Mouse (Mus musculus): Measurements from ENCODE around the gene Olfr1254. TPM values are rescaled to one million over a fixed set of nuclear protein-coding genes. Genes with fewer than 3 reads are reported as not detected.

Gene Olfr1254
- not detected for total RNA-seq (2021)

DNA sequence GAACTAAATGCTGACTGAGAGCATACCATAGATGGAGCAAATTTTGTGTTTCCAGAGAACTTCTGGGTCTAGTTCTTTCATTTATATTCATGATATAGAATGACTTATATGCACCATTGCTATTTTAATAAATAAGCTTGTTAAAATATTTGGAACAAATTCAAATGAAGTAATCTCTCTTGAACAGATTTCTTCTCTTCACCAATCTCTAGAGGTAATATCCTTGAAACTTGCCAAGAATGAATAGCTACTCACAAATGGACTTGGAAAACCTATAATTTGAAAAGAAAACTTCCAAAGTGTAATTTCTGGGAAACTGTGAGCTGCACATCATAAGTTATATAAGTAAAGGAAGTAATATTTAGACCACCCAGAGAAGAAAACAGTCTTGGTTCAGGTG, at the start of gene Olfr1254:
Gene Olfr1254 (minus strand): TSS at position 101 of the 400 bp plus-strand sequence.
- no peak for DNase-seq (ENCODE audit: low spot score in 2 of 2)
- intact Hi-C loops (cut with DNase I): no loop called here

DNA sequence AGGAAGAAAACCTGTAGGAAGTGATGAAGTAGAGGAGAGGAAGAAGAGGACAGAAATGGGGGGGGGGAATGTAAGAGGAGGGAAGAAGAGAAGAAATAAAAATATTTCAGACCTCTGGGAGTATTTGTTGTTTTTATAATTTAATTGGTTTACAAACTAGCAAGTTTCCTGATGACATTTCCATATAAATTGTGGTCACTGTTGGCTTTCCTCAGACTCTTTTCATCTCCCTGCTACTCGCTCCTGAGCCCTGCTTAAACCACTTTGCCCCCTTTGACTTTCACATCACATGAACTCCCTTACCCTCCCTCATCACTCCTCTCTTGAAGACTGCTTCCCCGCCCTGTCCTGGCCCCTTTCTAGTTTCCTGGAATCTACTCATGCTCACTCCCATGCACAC, 48.0 kb upstream of the Olfr1254 start, which contains the start of gene Olfr1256:
Gene Olfr1256 (minus strand): TSS at position 101 of the 400 bp plus-strand sequence.
- no peak for DNase-seq (ENCODE audit: low spot score in 2 of 2)
- intact Hi-C loops (cut with DNase I): no loop called here

- intact Hi-C loops (cut with DNase I): no loop called here
- no peak for DNase-seq (ENCODE audit: low spot score in 2 of 2)
Measured at GRCm38 (mm10) chr2:89820216-89820615, 26.8 kb upstream of the Olfr1254 start.

- intact Hi-C loops (cut with DNase I): no loop called here
- DNase-seq (ENCODE audit: low spot score in 2 of 2): no peak
Measured at GRCm38 (mm10) chr2:89811751-89812150, 18.3 kb upstream of the Olfr1254 start, which contains the start of gene Olfr1255. Gene Olfr1255 (plus strand): TSS chr2:89812051.

DNA sequence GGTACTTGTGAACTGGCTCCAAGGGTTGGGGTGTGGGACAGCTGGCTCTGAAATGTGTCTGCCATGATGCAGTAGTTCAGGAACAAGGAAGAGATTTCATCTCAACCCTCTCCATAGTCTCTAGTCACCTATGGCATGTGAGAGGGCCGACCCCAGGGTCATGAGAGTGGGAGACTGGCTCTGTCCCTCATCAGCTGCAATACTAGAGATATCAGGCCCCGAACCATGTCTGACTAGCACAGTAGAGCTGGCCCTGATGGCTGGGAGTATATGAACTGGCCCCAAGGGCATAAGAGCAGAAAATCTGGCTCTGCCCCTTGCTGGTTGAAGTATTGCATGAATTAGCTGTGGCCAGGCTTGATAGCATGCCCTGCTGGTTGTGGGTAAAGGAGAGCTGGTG, 17.3 kb upstream of the Olfr1254 start:
- intact Hi-C loops (cut with DNase I): no loop called here

DNA sequence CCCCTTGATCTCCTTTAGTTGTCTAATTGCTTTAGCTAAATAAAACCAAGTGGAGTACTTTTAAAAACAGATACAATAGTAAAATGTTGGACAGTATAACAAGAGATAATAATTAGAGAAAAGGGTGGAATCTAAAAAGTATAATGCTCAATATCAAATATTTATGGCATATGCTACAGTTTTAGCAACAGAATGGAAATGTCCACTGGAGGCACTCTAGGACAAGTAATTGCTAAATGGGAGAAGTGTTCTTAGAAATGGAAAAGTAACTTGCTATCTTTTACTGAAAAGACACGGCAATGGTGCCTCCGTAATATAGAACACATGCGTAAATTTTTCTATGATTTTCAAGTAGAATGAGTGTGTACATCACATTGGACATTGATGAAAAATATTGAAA, 6.2 kb upstream of the Olfr1254 start:
- intact Hi-C loops (cut with DNase I): no loop called here
- DNase-seq (ENCODE audit: low spot score in 2 of 2): no peak

More for the DNA sequence above, 17.3 kb upstream of the Olfr1254 start:
- no peak for DNase-seq (ENCODE audit: low spot score in 2 of 2)

GRCm38 (mm10) chr2:89756990-89757389, 36.4 kb downstream of the Olfr1254 start, which contains the start of gene Olfr1253:
Gene Olfr1253 (minus strand): TSS chr2:89757090.
- intact Hi-C loops (cut with DNase I): no loop called here
- no peak for DNase-seq (ENCODE audit: low spot score in 2 of 2)

Other genes with a start within 250 kb of the Olfr1254 start
- gene Olfr1245, start 215.2 kb downstream of the Olfr1254 start, total RNA-seq (2021): not detected
- gene Olfr1246, start 200.5 kb downstream of the Olfr1254 start, total RNA-seq (2021): not detected
- under 1 TPM in 1 of 2 experiments, not detected in 1; 0.11 TPM for gene Olfr1247, start 179.5 kb downstream of the Olfr1254 start, total RNA-seq (2021)
- not detected for gene Olfr1248, start 175.4 kb downstream of the Olfr1254 start, total RNA-seq (2021)
- not detected for gene Olfr1249, start 158.6 kb downstream of the Olfr1254 start, total RNA-seq (2021)
- not detected for gene Olfr1250, start 132.2 kb downstream of the Olfr1254 start, total RNA-seq (2021)
- not detected for gene Olfr1251, start 121.7 kb downstream of the Olfr1254 start, total RNA-seq (2021)
- gene Olfr1252, start 68.6 kb downstream of the Olfr1254 start, total RNA-seq (2021): not detected
- not detected for gene Olfr1253, start 36.5 kb downstream of the Olfr1254 start, total RNA-seq (2021)
- not detected for gene Olfr1255, start 18.4 kb upstream of the Olfr1254 start, total RNA-seq (2021)
- not detected for gene Olfr1256, start 47.9 kb upstream of the Olfr1254 start, total RNA-seq (2021)
- gene Olfr48, start 54.6 kb upstream of the Olfr1254 start, total RNA-seq (2021): not detected
- gene Olfr1257, start 84.8 kb upstream of the Olfr1254 start, total RNA-seq (2021): not detected
- gene Olfr1258, start 133.7 kb upstream of the Olfr1254 start, total RNA-seq (2021): not detected
- not detected for gene Olfr1259, start 155.0 kb upstream of the Olfr1254 start, total RNA-seq (2021)
- gene Olfr1260, start 180.7 kb upstream of the Olfr1254 start, total RNA-seq (2021): not detected
- not detected for gene Olfr1261, start 197.6 kb upstream of the Olfr1254 start, total RNA-seq (2021)
- gene Olfr1262, start 206.5 kb upstream of the Olfr1254 start, total RNA-seq (2021): not detected
- gene Olfr1263, start 218.5 kb upstream of the Olfr1254 start, total RNA-seq (2021): not detected
- not detected for gene Olfr1264, start 232.0 kb upstream of the Olfr1254 start, total RNA-seq (2021)
- gene Olfr1265, start 241.7 kb upstream of the Olfr1254 start, total RNA-seq (2021): not detected